Mouse (Mus musculus) heart, adult 2 months (tissue): ENCODE results near the gene Nploc4. TPM values are rescaled to one million over a fixed set of nuclear protein-coding genes. Genes with fewer than 3 reads are reported as not detected.
"Not testable (repeated sequence)": the region's sequence is repeated elsewhere in the genome, so short reads cannot be mapped to it uniquely, and the experiment has no call there.

Source experiments
- DNase-seq, 2 experiments: peaks; one replicate each; pipeline ENCODE4 v3.0.0; 2021
- H3K27ac ChIP-seq: fragments of 200-600 bp; 2 replicates; pipeline ENCODE4 v1.8.1; 2022
- H3K27me3 ChIP-seq: fragments of 200-500 bp; 2 replicates; pipeline ENCODE4 v1.6.1; 2012; ENCODE audit warnings: mild to moderate bottlenecking, low read length, inconsistent platforms, mixed read lengths; ENCODE audit not compliant: control insufficient read depth, insufficient read depth
- H3K36me3 ChIP-seq: fragments of 200-500 bp; 2 replicates; pipeline ENCODE4 v1.6.1; 2012; ENCODE audit warnings: low read length, inconsistent platforms; ENCODE audit not compliant: control insufficient read depth, insufficient read depth
- H3K4me1 ChIP-seq: fragments of 200-500 bp; 2 replicates; pipeline ENCODE4 v1.6.1; 2011; ENCODE audit warnings: low read length; ENCODE audit not compliant: control insufficient read depth, insufficient read depth
- H3K4me3 ChIP-seq: fragments of 200-600 bp; 2 replicates; pipeline ENCODE4 v1.8.1; 2022
- H3K79me2 ChIP-seq: fragments of 200-500 bp; replicated peaks from 2 replicates; pipeline ENCODE4 v1.6.1; 2012; ENCODE audit warnings: mild to moderate bottlenecking, inconsistent platforms, low read length, moderate library complexity, mixed read lengths; ENCODE audit not compliant: control insufficient read depth, insufficient read depth
- H3K9ac ChIP-seq: fragments of 200-500 bp; 2 replicates; pipeline ENCODE4 v1.6.1; 2012; ENCODE audit warnings: low read depth, mild to moderate bottlenecking, control low read depth, inconsistent platforms, low read length, mixed read lengths
- CTCF ChIP-seq: fragments of 200-600 bp; IDR thresholded peaks from 2 replicates; pipeline ENCODE4 v1.8.1; 2022; ENCODE audit warnings: antibody characterized with exemption, mild to moderate bottlenecking, moderate library complexity
- EP300 ChIP-seq: fragments of 200-500 bp; IDR thresholded peaks from 2 replicates; pipeline ENCODE4 v1.6.1; 2011; ENCODE audit warnings: low read depth, low read length, control low read depth; ENCODE audit not compliant: insufficient read depth
- POLR2A ChIP-seq: fragments of 200-500 bp; IDR thresholded peaks from 2 replicates; pipeline ENCODE4 v1.6.1; 2011; ENCODE audit warnings: mild to moderate bottlenecking, low read depth, low read length, control low read depth; ENCODE audit not compliant: insufficient read depth
- WGBS: fragments of 180-500 bp; shearing (Covaris S2); methylation state at CpG from one replicate; pipeline ENCODE4 v1.1.7; 2018; 5-methylcytosine and 5-hydroxymethylcytosine counted together
- intact Hi-C: fragments of 180-260 bp; cut with DNase I; formaldehyde crosslinking; loops from one replicate; pipeline ENCODE4 v1.15.1; 2025
- polyA plus RNA-seq: library from polyadenylated mRNA; depleted of rRNA; stranded (reverse); fragments of >200 nt; gene quantifications from 2 replicates; pipeline ENCODE4 v1.2.3, GENCODE M21; 2012
- total RNA-seq, 2 experiments: library from RNA; stranded (reverse); gene quantifications; 2 replicates each; pipeline ENCODE4 v1.2.3; 2021

The Nploc4 gene
- total and polyA plus RNA-seq, 3 experiments = 36.6 to 58.4 (median 54.8) TPM

- Histone ChIP-seq H3K9ac (peak overlapping the region; percentile 78), H3K4me1 (peaks cover 12% of the 10 kb centered on the region), H3K4me3 (peak overlapping the region; percentile 60), H3K27ac (peak overlapping the region; percentile 32)
- 7% methylated on average over 11 of the region's 13 CpGs for WGBS
- 0 out of 2 replicates have a peak, but pooled peaks have one; percentile 1 for TF ChIP-seq POLR2A
- intact Hi-C loops, H3K79me2 ChIP-seq, H3K36me3 ChIP-seq, H3K27me3 ChIP-seq: not testable (repeated sequence)
- peak; percentile 15 to 38 for DNase-seq
These were observed 91.0 kb downstream of the Nploc4 start for GRCm38 (mm10) chr11:120346383-120347034.

GRCm38 (mm10) chr11:120345067-120345681 is 92.3 kb downstream of the Nploc4 start:
- H3K36me3 ChIP-seq = peaks cover 5% of the 10 kb centered on the region

GRCm38 (mm10) chr11:120344310-120344920 is 93.1 kb downstream of the Nploc4 start:
- Histone ChIP-seq H3K9ac (no peak overlapping the region), H3K4me1 (peaks cover 5% of the 10 kb centered on the region), H3K36me3 (peaks cover 5% of the 10 kb centered on the region), H3K4me3 (no peak overlapping the region), H3K27ac (no peak overlapping the region), H3K79me2 (peaks cover 3% of the 10 kb centered on the region), H3K27me3 (no peaks in the 10 kb centered on the region)
- DNase-seq = no peak
- WGBS = 47% methylated on average over 5 of the region's 5 CpGs
- no peak for TF ChIP-seq EP300
- TF ChIP-seq CTCF = no peak
- no peak for TF ChIP-seq POLR2A
- intact Hi-C loops = no loop called here

More at GRCm38 (mm10) chr11:120345067-120345681, 92.3 kb downstream of the Nploc4 start:
- DNase-seq = peak; percentile 17 to 29
- H3K4me3 ChIP-seq = peak overlapping the region; percentile 10; the same call in 1 of the 2 replicates
- H3K27ac ChIP-seq = peak overlapping the region; percentile 23; the same call in 1 of the 2 replicates
- peaks cover 5% of the 10 kb centered on the region for H3K4me1 ChIP-seq
- H3K9ac ChIP-seq = peak overlapping the region; percentile 18; the same call in 1 of the 2 replicates
- WGBS = 38% methylated on average over 1 of the region's 1 CpGs
- intact Hi-C loops = no loop called here
- TF ChIP-seq CTCF (no peak), POLR2A (peak; percentile 50; the same call in 1 of the 2 replicates), EP300 (no peak)
- no peaks in the 10 kb centered on the region for H3K27me3 ChIP-seq
- peaks cover 3% of the 10 kb centered on the region for H3K79me2 ChIP-seq

DNA sequence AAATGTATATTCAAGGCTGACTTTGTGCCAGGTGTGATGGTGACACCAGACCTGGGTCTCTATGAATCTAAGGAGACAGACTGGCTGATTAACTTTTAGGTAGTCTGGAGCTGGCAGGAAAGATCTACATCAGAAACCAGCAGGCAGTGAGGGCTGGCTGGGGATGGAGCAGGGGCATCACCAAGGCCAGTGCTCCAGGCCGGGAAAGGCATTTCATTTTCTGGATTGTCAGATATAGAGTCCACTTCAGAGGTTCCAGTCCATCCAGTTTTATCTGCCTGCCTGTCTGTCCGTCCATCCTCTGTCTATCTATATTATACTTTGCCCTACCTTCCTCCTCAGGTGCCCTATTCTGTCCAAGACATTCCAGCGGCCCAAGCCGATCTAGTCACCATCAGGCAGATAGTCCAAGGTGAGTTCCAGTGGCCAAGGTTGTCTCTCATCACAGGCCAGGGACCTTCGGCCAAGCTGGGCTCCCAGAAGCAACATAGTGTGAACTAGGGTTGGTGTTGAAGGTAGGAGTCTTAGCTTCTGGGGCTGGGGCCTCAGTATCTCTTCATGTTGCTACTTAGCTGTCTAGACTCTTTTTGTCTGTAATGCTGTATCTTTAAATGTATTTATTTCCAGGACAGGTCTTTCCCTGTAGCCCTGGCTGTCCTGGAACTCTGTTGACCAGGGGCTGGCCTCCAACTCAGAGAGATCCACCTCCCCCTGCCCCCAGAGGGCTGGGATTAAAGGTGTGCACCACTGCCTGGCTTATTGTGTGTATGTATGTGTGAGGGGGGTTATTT is 93.8 kb downstream of the Nploc4 start:
- no peak overlapping the region for H3K4me3 ChIP-seq
- H3K79me2 ChIP-seq = peaks cover 3% of the 10 kb centered on the region
- H3K36me3 ChIP-seq = peaks cover 5% of the 10 kb centered on the region
- H3K9ac ChIP-seq = no peak overlapping the region
- intact Hi-C loops = no loop called here
- 41% methylated on average over 5 of the region's 5 CpGs for WGBS
- no peak overlapping the region for H3K27ac ChIP-seq
- peak in 1 of 2 experiments; percentile 6 for DNase-seq
- TF ChIP-seq POLR2A (no peak), CTCF (no peak)
- H3K4me1 ChIP-seq = peaks cover 5% of the 10 kb centered on the region
- H3K27me3 ChIP-seq = no peaks in the 10 kb centered on the region

DNA sequence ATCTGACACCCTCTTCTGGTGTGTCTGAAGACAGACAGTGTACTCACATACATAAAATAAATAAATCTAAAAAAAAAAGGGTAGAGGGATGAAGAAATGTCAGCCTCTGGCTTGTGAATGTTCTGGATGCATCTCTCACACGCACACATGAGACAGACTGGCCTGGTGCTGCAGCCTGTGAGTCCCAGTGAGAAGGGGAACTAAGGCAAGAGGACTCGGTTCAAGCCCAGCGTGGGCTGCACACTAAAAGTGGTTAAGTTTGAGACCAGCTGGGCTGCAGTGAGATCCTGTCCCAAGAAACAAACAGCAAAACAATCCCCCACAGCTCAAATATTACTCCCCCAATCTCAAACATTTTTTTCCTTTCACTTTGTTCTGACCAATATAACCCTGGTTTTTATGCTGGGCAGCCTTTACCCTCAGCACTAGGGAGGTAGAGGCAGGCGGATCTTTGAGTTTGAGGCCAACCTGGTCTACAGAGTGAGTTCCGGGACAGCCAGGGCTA is 94.8 kb downstream of the Nploc4 start:
- Histone ChIP-seq H3K36me3 (peaks cover 5% of the 10 kb centered on the region), H3K27me3 (no peaks in the 10 kb centered on the region), H3K4me3 (no peak overlapping the region), H3K27ac (no peak overlapping the region), H3K4me1 (peaks cover 5% of the 10 kb centered on the region), H3K79me2 (no peaks in the 10 kb centered on the region; the same call in 1 of the 2 replicates), H3K9ac (no peak overlapping the region)
- WGBS = 94% methylated on average over 5 of the region's 5 CpGs
- DNase-seq = no peak
- intact Hi-C loops = no loop called here
- TF ChIP-seq CTCF = no peak
- no peak for TF ChIP-seq EP300
- TF ChIP-seq POLR2A = no peak
